Mouse (Mus musculus) C2C12 (cell line): ENCODE measurements around the gene Ubac1.

Source experiments
- CEBPB ChIP-seq: IDR thresholded peaks from one replicate; pipeline ENCODE4 v1.6.1; 2011; ENCODE audit warnings: low read depth, mild to moderate bottlenecking, control low read depth, moderate library complexity
- CTCF ChIP-seq: IDR thresholded peaks from one replicate; pipeline ENCODE4 v1.5.1; 2011; ENCODE audit not compliant: control insufficient read depth, insufficient read depth, insufficient read length
- MYOD1 ChIP-seq: IDR thresholded peaks from one replicate; pipeline ENCODE4 v1.6.1; 2011; ENCODE audit warnings: low read depth; ENCODE audit not compliant: control insufficient read depth, insufficient read length
- USF1 ChIP-seq: IDR thresholded peaks from one replicate; pipeline ENCODE4 v1.6.1; 2011; ENCODE audit warnings: low read depth, mild to moderate bottlenecking, control low read depth, moderate library complexity

DNA sequence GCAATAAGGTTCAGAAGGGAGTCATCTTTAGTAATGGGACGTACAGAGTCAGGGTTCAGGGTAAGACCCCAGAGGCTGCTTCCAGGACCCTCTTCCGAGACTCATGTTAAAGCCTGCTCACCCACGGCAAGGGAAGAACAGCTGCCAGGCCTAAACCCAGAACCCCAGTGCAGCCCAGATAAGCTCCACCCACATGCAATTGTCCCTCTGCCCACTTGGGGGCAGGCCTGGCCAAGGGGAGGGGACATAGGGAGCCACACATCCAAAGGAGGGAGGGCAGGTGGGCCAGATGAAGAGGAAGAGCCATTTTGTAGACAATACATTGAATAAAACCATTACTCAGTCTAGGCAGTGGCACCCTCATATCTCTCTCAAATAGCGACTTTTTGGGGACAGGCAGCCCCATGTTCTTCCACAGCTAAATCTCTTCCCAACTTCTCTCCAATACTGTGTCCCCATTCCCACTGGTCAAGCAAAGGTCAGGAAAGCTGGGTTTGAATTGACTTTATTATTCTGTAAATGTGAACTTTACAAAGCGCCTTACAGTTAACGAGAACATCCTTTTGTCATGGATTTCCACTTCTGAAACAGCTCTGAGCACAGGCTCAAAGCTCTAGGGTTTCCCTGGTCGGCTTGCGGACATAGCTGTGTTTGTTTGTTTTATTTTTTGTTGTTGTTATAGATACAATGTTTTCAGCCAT, 33.6 kb upstream of the Ubac1 start:
- peak; percentile 84 for TF ChIP-seq CTCF
- no peak for TF ChIP-seq CEBPB
- TF ChIP-seq MYOD1 = no peak
- TF ChIP-seq USF1 = no peak
